Mouse (Mus musculus): ENCODE results near the gene Atg16l2.

GRCm38 (mm10) chr7:101231458-101231857, 70.6 kb downstream of the Atg16l2 start:
- TF ChIP-seq CTCF (conservative IDR thresholded peaks at IDR 0.05; ENCODE audit: low read length) = peak; percentile 68
- no peak for TF ChIP-seq POU5F1 (IDR thresholded peaks at IDR 0.05; ENCODE audit: borderline replicate concordance, low read length)
